Mouse (Mus musculus) T-helper 17 cell (primary cell): ENCODE results near the gene Kdelr2.

Experiments
- in situ Hi-C, 2 experiments: fragments of 300-600 bp; cut with MboI, MseI; formaldehyde crosslinking; loops; 1 replicate in 1 of 2; 2 replicates in 1 of 2; pipeline ENCODE4 v1.15.1; 2025; ENCODE audit warnings: high pct_unique_total_duplicates in 2 of 2

Gene Kdelr2

DNA sequence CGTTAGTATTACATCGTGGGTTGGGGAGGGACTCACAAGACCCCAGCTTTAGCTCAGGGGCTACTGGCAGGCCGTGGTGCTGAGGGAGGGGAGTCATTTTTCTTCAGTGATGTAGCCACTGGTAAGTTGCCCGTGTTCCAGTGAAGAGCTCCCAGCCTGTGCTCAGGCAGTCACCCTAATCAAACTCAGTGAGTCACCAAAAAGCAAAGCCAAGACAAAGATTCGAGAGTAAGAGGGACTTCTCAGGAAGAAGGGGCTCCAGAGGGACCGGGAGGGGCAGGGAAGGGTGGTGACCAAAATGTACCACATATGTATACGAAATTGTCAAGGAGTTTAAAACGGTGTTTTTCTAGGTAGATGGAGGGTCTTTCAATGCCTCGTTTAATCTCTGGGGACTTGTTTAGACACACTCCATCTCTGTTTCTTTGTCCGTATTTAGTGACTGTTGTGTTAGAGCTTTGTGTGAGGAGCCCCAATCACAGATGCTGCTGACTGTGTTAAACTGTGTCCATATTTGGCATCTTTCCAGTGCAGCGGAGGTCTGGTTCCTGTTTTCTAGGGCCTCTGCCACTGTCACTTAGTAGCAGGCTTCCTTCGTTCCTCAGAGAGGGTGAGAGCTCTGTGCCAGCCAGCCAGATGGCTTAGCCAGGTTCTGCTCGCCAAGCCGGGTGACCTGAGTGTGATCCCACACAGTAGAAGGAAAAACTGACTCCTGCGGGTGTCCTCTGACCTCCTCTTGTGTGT is 67.0 kb downstream of the Kdelr2 start:
- in situ Hi-C loops = no loop called here

DNA sequence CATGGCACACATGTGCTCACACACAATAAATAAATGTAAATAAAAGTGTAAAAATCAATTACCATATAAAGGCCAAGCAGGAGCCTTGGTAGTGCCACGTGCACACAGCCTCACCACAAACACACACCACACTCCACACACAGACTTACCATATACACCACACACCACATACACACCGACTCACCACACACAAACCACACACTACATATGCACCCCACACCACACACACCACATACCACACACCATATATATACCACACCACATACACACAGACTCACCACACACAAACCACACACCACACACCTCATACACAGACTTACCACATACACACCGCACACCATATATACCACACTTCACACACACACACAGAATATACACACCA is 67.5 kb downstream of the Kdelr2 start:
- in situ Hi-C loops = no loop called here
